Mouse (Mus musculus) frontal cortex, postnatal 10 days (tissue): ENCODE results near the gene Osm.

Experiments
- DNase-seq, 2 experiments: peaks; one replicate each; pipeline ENCODE4 v3.0.0; 2022; ENCODE audit warnings: low spot score in 2 of 2, mixed read lengths in 1 of 2

Osm gene

GRCm38 (mm10) chr11:4235665-4236545, at the start of gene Osm:
TSS of gene Osm (plus strand) at chr11:4236420.
- no peak for DNase-seq

- peak; percentile 97 to 98 for DNase-seq
Observed at GRCm38 (mm10) chr11:4186486-4187317, 49.5 kb upstream of the Osm start, which contains the start of gene Tbc1d10a. TSS of gene Tbc1d10a (plus strand) at chr11:4186789.

DNA sequence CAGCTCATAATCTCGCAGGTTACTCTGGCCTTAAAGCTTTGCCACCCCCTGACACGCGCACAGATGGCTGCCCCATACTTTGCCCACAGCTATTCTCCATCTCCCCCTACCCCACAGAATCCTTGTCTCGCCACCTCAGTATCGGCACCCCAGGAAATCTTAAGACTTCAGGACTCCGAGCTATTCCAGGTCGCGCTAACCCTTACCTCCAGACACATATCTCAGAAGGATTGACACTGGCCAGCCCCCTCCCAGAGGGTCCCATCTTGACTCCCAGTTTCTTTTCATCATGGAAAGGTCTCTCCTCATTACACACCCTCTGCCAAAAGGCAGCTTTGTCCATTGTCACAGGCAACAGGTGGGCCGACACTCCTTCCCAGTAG, 48.9 kb upstream of the Osm start:
- no peak for DNase-seq

- DNase-seq = no peak
Observed at GRCm38 (mm10) chr11:4189182-4189581, 47.0 kb upstream of the Osm start.

GRCm38 (mm10) chr11:4190677-4191076, 45.5 kb upstream of the Osm start:
- no peak for DNase-seq

DNA sequence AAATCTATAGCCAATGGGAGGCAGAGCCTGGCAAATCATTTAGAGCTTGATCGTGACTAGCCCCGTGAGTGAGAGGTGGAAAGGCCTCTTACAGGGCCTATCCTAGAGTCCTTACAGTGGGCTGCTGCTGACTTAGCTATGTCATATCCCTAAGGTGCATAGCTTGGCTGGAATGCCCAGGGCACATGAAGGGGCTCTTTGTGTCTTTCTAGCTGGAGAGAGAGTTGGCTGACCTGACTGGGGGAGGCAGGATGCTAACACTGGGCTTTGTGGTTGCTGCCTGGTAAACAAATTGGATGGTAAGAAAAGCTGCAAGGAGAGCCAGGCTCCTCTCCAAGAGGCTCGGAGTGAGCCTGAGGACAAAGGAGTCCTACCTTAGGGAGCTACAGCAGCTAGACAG, 43.5 kb upstream of the Osm start:
- no peak for DNase-seq

GRCm38 (mm10) chr11:4193420-4193819, 42.8 kb upstream of the Osm start:
- DNase-seq = no peak

GRCm38 (mm10) chr11:4195597-4196031, 40.6 kb upstream of the Osm start:
- no peak for DNase-seq

- DNase-seq = no peak
Observed at GRCm38 (mm10) chr11:4196636-4197035, 39.6 kb upstream of the Osm start.

DNA sequence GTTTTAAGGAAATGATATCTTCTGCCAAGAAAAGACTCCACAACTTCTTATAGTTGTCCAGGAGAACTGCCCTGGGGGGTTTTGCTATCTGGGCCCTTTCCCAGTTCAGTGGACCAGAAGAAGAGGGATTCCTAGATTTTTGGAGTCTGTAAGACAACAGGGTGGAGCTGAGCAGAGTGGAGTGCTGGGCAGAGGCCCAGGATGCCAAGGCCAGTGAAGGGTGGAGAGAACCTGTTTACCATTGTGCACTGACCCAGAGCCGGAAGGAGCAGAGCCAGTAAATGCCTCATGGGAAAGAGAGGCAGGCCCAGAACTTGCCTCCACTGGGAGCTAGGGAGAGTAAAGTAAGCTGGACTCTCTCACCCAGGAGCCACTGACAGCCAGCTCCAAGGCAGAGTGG, 38.5 kb upstream of the Osm start:
- no peak for DNase-seq

DNA sequence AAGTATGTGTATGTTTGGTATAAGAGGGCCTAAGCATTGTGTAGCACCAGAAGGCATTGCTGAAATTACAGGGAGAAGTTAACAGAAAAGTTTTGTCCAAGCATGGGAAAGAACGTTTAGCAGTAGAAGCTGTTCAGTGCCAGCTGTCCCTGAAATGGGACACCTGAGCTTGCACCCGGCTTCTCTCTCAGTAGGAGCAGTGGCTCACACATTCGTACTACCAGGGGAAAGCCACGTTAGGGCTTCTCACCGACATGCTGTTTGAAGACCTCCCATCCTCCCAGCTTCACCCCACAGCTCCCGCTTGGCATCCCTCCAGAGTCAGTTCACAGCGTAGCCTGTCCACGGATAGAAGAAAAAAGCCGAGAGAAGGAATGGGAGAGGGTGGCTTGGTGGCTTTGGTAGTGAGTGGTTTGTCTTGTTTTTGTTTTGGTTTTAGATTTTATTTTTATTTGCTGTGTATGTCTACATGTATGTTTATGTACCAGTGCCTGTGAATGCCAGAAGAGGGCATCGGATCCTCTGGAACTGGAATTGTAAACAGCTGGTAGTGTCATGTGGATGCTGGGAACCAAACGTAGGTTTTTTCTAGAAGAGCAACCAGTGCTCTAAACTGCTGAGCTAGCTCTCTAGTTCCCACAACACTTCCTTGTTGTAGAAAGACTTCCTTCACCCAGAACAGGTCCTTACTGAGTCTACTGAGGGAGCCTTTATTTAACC, 34.1 kb upstream of the Osm start:
- DNase-seq = no peak

DNA sequence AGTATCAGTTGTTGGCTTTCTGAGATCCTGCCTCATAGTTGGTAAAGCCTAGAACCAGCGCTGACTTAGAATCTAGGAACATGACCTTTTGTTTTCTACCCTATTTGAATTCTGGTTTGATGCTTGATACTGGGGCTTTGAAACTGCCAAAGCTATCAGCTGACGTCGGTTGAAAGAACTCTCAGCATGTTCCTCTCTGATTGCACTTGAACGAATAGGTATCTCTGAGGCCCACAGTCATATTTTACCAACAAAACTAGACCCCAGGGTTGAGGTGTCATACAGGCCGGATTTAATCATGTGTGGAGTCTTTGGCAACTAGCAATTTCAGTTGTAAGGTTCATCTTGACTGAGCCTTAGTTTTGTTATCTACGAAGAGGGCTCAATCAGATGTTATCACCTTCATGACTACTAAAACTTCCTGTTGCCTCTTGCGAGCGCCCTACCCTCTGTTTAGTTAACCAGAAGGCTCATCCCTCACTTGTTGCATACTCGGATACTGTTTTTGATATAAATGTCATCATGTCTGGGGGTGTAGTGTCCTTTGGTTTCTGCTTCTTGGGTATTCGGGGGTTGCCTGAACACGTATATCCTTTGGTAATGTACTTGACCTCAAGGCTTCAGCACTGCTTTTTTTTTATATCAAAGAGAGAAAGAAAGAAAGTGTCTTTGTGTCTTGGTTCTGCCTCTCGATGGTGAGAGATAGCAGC, 33.1 kb upstream of the Osm start:
- no peak for DNase-seq

- DNase-seq = no peak
Observed at GRCm38 (mm10) chr11:4203705-4204074, 32.5 kb upstream of the Osm start.

DNA sequence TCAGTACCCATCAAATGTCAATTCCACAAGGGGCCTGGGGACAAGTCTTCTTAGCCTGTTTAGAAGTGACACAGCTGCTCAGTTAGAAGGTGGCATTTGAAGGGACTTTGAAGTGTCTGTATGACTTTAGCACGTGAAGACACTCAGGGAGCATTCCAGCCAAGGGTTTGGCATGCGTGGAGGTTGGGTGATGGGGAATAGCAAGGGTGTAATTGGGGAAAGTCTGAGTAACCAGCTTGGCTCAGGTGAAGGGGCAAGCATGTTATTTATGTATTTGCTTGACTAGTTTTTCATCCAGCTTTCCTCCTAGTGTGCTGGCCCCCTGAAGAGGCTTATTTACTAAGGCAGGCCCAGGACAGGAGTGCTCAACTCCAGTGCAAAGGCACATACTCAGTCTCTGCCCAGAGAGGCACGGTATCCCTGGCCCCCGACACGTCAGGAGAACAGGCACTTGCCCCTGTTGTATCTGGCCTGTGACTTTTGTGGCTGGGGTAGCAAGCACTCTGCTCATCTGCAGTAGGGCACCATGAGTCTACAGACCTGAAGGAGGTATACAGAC, 31.0 kb upstream of the Osm start:
- DNase-seq = no peak

DNA sequence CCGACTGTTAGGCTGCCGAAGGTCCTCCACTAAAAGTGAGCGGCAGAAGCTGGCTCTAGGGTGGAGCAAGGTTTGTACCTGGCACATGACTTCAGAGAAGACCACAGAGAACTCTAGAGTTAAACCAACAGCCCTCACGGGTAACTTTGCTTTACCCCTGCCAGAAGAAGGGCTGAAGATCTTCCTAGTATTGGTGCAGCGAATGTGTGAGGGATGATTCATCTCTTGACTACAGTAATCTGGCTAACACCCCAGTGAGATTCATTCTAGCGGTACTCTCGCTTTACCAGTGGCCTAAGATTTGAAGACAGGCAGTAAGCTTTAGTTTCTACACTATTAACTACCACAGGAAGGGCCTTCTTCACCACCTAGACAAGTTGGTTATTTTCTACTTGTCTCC, 30.3 kb upstream of the Osm start:
- no peak for DNase-seq

- DNase-seq = no peak
Observed at GRCm38 (mm10) chr11:4206563-4206962, 29.7 kb upstream of the Osm start.

GRCm38 (mm10) chr11:4207655-4208054, 28.6 kb upstream of the Osm start:
- no peak for DNase-seq

GRCm38 (mm10) chr11:4209556-4209955, 26.7 kb upstream of the Osm start:
- DNase-seq = no peak

DNA sequence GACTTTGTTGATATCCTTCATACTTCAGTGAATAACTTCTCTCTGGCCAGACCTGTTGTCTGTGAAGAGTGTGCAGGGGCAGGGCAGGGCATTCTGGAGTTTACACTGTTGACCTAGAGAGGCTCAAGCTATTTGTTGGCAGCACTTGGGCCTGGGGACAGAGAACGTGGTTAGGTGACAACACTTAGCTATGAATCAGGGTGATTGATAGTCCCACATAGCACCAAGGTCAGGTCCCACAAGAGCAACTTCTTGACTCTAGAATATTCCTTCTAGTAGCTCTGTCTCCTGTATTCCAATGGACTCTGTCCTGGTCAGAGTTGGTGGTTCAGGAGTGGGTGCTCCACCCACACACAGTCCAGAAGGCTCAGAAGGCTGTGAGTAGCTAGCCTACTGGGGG, 25.4 kb upstream of the Osm start:
- DNase-seq = no peak

DNA sequence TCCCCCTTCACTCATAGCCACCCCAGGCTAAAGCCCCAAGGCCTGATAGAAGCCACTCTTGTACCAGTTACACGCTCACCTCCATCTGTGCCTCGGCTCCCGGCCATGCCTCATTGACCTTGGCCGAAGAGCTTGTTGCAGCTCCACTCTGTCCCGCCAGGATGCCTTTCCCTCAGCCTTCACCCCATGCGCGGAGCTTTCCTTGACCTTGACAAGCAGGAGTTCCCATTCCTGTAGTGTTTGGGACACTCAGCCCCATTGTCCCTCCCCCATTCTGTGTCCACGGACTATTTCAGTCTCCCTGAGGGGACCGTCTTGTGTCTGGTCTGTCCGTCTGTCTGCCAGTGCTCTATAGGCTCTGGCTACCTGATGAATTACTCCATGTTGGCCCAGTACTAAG, 23.1 kb upstream of the Osm start:
- no peak for DNase-seq

DNA sequence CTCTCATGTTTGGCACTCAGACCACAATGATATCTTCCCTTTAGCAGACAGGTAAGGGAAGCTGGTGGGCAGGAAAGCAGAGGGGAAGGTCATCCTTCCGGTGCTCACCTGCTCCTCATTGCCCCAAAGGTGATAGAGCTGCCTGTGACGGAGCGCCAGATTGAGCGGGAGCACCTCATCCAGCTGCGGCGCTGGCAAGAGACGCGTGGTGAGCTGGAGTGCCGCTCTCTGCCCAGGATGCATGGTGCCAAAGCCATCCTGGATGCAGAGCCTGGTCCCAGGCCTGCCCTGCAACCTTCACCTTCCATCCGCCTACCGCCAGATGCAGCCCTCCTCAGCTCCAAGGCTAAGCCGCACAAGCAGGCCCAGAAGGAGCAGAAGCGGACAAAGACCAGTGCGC, 21.6 kb upstream of the Osm start:
- DNase-seq = no peak
